Mouse (Mus musculus) hindbrain, postnatal 0 days (tissue): ENCODE results near the gene Bahd1. TPM values are rescaled to one million over a fixed set of nuclear protein-coding genes. Genes with fewer than 3 reads are reported as not detected.

Experiments used
- ATAC-seq: fragments of 200-750 bp; cut with Nextera tagmentation; 2 replicates; pipeline ENCODE4 v1.8.0; 2017; ENCODE audit warnings: mild to moderate bottlenecking, moderate TSS enrichment, moderate library complexity
- DNase-seq: peaks from one replicate; pipeline ENCODE4 v3.0.0-alpha.2; 2015; ENCODE audit warnings: low spot score
- H3K27ac ChIP-seq: fragments of 300-500 bp; sonication (generic); 2 replicates; pipeline ENCODE4 v1.5.1; 2014; ENCODE audit warnings: mild to moderate bottlenecking
- H3K27me3 ChIP-seq: fragments of 300-500 bp; sonication (generic); 2 replicates; pipeline ENCODE4 v1.6.1; 2014; ENCODE audit warnings: low read length, mixed read lengths; ENCODE audit not compliant: insufficient read depth
- H3K36me3 ChIP-seq: fragments of 300-500 bp; sonication (generic); 2 replicates; pipeline ENCODE4 v1.6.1; 2014; ENCODE audit warnings: low read length, mixed read lengths; ENCODE audit not compliant: insufficient read depth
- H3K4me1 ChIP-seq: fragments of 300-500 bp; sonication (generic); 2 replicates; pipeline ENCODE4 v1.6.1; 2014; ENCODE audit warnings: antibody characterized with exemption, low read length, mixed read lengths; ENCODE audit not compliant: insufficient read depth
- H3K4me2 ChIP-seq: fragments of 300-500 bp; sonication (generic); 2 replicates; pipeline ENCODE4 v1.6.1; 2014; ENCODE audit warnings: low read depth, mild to moderate bottlenecking, low read length, moderate library complexity, mixed read lengths
- H3K4me3 ChIP-seq: fragments of 300-500 bp; sonication (generic); 2 replicates; pipeline ENCODE4 v1.5.1; 2014; ENCODE audit warnings: low read length
- H3K9ac ChIP-seq: fragments of 300-500 bp; sonication (generic); replicated peaks from 2 replicates; pipeline ENCODE4 v1.6.1; 2014; ENCODE audit warnings: mild to moderate bottlenecking, low read length, moderate library complexity, mixed read lengths
- H3K9me3 ChIP-seq: fragments of 300-500 bp; sonication (generic); 2 replicates; pipeline ENCODE4 v1.6.1; 2016; ENCODE audit warnings: low read length, mixed read lengths
- CTCF ChIP-seq: IDR thresholded peaks from 2 replicates; pipeline ENCODE4 v1.5.1; 2016; ENCODE audit warnings: antibody characterized with exemption, control low read depth, low read depth
- WGBS: fragments of 180-500 bp; shearing (Covaris S2); extraction: QIAGEN DNeasy Blood & Tissue Kit; methylation state at CpG from one replicate; pipeline ENCODE4 v1.1.7; 2014; 5-methylcytosine and 5-hydroxymethylcytosine counted together
- polyA plus RNA-seq: library from polyadenylated mRNA; unstranded; fragments of >200 nt; fragmentation: Nextera tagmentation; extraction: Ambion mirVana; gene quantifications from 2 replicates; pipeline ENCODE4 v1.2.1, GENCODE M21; 2015
- total RNA-seq: library from RNA; depleted of rRNA; stranded (reverse); fragments of >200 nt; gene quantifications from 2 replicates; pipeline ENCODE4 v1.2.3, GENCODE M21; 2014

Gene Bahd1
- total and polyA plus RNA-seq, 2 experiments from 2014 or later, result 5.9 to 24.5 TPM

DNA sequence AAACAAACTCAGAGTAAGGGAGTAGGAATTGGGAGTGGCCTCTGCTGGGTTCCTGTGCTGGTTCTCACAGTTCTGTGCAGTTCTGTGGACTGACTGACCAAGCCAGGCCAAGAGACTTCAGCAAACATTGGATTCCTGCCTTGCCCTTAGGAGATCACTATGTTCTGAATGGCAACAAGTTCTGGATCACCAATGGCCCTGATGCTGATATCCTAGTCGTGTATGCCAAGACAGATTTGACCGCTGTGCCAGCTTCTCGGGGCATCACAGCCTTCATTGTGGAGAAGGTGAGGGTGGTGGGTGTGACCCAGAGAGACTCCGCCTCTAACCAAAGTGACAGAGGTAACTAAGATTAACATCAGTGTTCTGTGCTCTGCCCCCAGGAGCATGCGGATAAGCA lies 27.2 kb upstream of the Bahd1 start:
- no peak for DNase-seq
- TF ChIP-seq CTCF, result no peak
- no peak for ATAC-seq
- Histone ChIP-seq H3K4me3 (no peak overlapping the region), H3K9ac (no peak overlapping the region), H3K4me2 (no peak overlapping the region), H3K9me3 (no peaks in the 10 kb centered on the region), H3K27ac (no peak overlapping the region), H3K4me1 (no peaks in the 10 kb centered on the region), H3K36me3 (peaks cover 7% of the 10 kb centered on the region; the same call in 1 of the 2 replicates), H3K27me3 (no peaks in the 10 kb centered on the region)
- 92% methylated on average over 5 of the region's 5 CpGs for WGBS

DNA sequence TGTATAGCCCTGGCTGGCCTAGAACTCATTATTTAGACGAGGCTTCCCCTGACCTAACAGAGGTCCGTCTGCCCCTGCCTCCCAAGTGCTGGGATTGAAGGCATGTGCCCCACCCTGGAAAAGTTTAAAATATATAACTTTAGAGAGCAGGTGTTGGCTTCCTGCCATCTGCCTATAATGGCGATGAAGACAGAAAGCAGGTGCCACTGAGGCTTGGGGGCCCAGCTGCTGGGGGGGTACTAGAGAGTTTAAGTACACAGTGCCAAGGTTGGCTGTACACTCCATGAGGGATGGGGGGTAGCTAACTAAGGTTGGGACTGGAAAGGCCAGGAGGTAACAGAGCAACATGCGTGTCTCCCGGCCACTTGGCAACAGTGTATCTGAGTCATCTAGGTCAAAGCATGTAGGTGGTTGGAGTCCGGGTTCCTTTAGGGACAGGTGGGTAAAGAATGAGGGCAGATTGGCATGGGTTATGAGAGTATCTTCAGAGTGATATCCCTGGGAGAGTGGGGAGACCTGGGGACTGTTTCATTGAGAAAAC lies 26.2 kb upstream of the Bahd1 start:
- Histone ChIP-seq H3K36me3 (peaks cover 7% of the 10 kb centered on the region; the same call in 1 of the 2 replicates), H3K4me2 (no peak overlapping the region), H3K4me1 (no peaks in the 10 kb centered on the region), H3K27ac (no peak overlapping the region), H3K9ac (no peak overlapping the region), H3K27me3 (no peaks in the 10 kb centered on the region), H3K4me3 (no peak overlapping the region), H3K9me3 (no peaks in the 10 kb centered on the region)
- WGBS, result 86% methylated on average over 6 of the region's 6 CpGs
- no peak for DNase-seq
- TF ChIP-seq CTCF, result no peak
- no peak for ATAC-seq

DNA sequence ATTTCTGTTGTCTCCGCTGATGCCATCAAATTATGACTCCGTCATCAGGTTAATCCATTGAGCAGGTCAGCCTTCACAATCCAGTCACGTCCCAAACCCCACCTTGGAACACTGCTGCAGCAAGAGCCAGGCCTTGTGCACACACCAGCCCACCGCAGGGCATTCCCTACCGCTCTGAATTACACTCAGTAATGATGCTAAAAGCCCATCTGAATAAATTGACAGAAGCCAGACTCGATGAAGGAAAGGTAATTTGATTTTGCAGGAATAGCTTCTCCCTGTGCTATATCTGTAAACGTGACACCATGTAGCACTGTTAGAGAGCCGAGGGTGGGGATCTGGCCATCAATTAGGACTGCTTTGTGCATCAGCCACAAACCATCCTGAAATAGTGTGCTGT lies 24.9 kb upstream of the Bahd1 start:
- DNase-seq (no peak), ATAC-seq (no peak)
- Histone ChIP-seq H3K36me3 (peaks cover 7% of the 10 kb centered on the region; the same call in 1 of the 2 replicates), H3K27ac (no peak overlapping the region), H3K27me3 (no peaks in the 10 kb centered on the region), H3K4me2 (no peak overlapping the region), H3K4me3 (no peak overlapping the region), H3K9ac (no peak overlapping the region), H3K9me3 (no peaks in the 10 kb centered on the region), H3K4me1 (no peaks in the 10 kb centered on the region)
- WGBS, result 86% methylated on average over 8 of the region's 8 CpGs
- TF ChIP-seq CTCF, result no peak

DNA sequence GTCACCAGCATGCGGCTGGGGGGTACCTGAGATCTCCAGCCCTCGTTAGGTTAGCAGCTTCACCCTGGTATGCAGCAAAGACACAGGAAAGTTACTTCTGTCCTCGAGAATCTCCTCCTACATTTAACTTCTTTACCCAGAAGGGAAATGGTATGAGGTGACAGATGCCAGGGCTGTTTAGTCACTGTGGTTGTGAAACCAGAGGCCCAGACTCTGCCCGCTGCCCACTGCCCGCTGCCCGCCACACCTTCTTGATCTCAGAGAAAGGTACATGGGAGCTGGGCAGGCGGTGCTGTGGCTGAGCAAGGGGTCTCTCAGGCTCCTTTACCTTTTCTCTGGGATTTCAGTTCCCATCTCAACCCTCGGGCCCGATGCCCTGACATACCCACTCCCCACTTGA lies 23.7 kb upstream of the Bahd1 start:
- WGBS, result 95% methylated on average over 9 of the region's 9 CpGs
- no peaks in the 10 kb centered on the region for H3K9me3 ChIP-seq
- no peak overlapping the region for H3K9ac ChIP-seq
- DNase-seq, result no peak
- no peaks in the 10 kb centered on the region for H3K4me1 ChIP-seq
- H3K27ac ChIP-seq, result no peak overlapping the region
- H3K27me3 ChIP-seq, result no peaks in the 10 kb centered on the region
- H3K36me3 ChIP-seq, result peaks cover 7% of the 10 kb centered on the region; the same call in 1 of the 2 replicates
- no peak for TF ChIP-seq CTCF
- no peak overlapping the region for H3K4me2 ChIP-seq
- no peak for ATAC-seq
- H3K4me3 ChIP-seq, result no peak overlapping the region

DNA sequence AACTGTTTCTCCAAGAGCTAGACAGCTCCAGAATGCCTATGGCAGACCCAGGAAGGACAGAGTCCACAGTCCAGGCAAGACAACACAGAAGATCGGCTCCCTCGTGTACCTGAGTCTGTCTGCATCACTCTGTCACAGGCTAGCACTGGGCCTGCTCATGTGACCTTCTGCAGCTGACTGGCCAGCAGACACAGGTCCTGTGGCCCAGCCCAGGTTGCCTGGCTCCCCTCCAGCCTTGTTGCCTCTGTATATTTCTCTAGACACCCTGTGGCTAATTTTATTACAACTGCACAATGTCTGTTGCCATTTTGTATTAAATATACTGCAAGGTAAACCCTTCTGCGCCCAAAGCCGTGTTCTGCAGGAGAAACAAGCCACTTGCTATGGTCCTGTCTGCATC lies 19.2 kb upstream of the Bahd1 start:
- Histone ChIP-seq H3K4me2 (no peak overlapping the region), H3K27ac (no peak overlapping the region), H3K27me3 (peaks cover 9% of the 10 kb centered on the region; the same call in 1 of the 2 replicates), H3K36me3 (peaks cover 7% of the 10 kb centered on the region; the same call in 1 of the 2 replicates), H3K9me3 (no peaks in the 10 kb centered on the region), H3K4me1 (no peaks in the 10 kb centered on the region), H3K9ac (no peak overlapping the region), H3K4me3 (no peak overlapping the region)
- TF ChIP-seq CTCF, result no peak
- ATAC-seq (no peak), DNase-seq (no peak)
- WGBS, result 81% methylated on average over 4 of the region's 4 CpGs

DNA sequence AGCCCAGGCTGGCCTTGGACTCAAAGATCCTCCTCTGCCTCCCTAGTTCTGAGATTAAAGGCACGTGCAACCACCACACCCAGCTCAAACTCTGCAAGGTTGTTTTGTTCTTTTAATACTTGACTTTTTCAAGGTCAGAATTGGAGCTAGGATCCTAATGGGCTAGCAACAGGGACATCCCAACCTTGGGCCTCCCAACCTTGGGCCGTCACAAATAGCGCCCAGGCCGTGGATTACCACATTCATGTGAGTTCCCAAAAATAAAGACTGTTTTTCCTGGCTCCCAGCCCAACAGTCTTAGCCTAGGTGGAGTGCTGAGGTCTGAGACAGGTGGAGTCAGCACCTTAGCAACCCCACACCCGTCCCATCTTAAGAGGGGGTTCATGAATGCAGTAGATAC lies 18.2 kb upstream of the Bahd1 start:
- WGBS, result 86% methylated on average over 5 of the region's 5 CpGs
- Histone ChIP-seq H3K9me3 (no peaks in the 10 kb centered on the region), H3K27me3 (peaks cover 9% of the 10 kb centered on the region; the same call in 1 of the 2 replicates), H3K4me2 (no peak overlapping the region), H3K4me3 (no peak overlapping the region), H3K27ac (no peak overlapping the region), H3K36me3 (peaks cover 7% of the 10 kb centered on the region; the same call in 1 of the 2 replicates), H3K9ac (no peak overlapping the region), H3K4me1 (no peaks in the 10 kb centered on the region)
- no peak for TF ChIP-seq CTCF
- ATAC-seq, result no peak
- DNase-seq, result no peak
